Mouse (Mus musculus): ENCODE results near the gene Sfxn5.

GRCm38 (mm10) chr6:85331221-85331735, 1.9 kb downstream of the Sfxn5 start:
- no peak for TF ChIP-seq USF1 (IDR thresholded peaks at IDR 0.05; ENCODE audit: low read depth)
- TF ChIP-seq TCF12 (IDR thresholded peaks at IDR 0.05; ENCODE audit: insufficient read depth, poor library complexity, severe bottlenecking): no peak
- no peak for TF ChIP-seq E2F4 (IDR thresholded peaks at IDR 0.05; ENCODE audit: insufficient read depth)
- TF ChIP-seq POLR2A (IDR thresholded peaks at IDR 0.05; ENCODE audit: insufficient read length, low read depth): no peak
- TF ChIP-seq MYOD1 (IDR thresholded peaks at IDR 0.05; ENCODE audit: control insufficient read depth in 1 of 3, insufficient read length in 2 of 3, low read depth in 2 of 3): peak in 1 of 3 experiments; percentile 49
- TF ChIP-seq MYOG (IDR thresholded peaks at IDR 0.05; ENCODE audit: control insufficient read depth in 1 of 3, insufficient read depth in 1 of 3, insufficient read length in 2 of 3, low read depth in 2 of 3): peak in 1 of 3 experiments; percentile 18
- no peak for TF ChIP-seq SRF (IDR thresholded peaks at IDR 0.05; ENCODE audit: control insufficient read depth, insufficient read length, low read depth)
- no peak for TF ChIP-seq REST (IDR thresholded peaks at IDR 0.05; ENCODE audit: insufficient read depth, insufficient read length)
- no peak for TF ChIP-seq MAX (IDR thresholded peaks at IDR 0.05; ENCODE audit: low read depth)
- no peak for TF ChIP-seq POLR2AphosphoS2 (IDR thresholded peaks at IDR 0.05; ENCODE audit: insufficient read length, low read depth)
- no peak for TF ChIP-seq CEBPB (IDR thresholded peaks at IDR 0.05; ENCODE audit: insufficient read depth, poor library complexity, severe bottlenecking)
